Mouse (Mus musculus) adrenal gland, postnatal 36 days (tissue): ENCODE data around the gene Dph2. TPM values are rescaled to one million over a fixed set of nuclear protein-coding genes. Genes with fewer than 3 reads are reported as not detected.

ENCODE experiments used
- DNase-seq, 2 experiments: peaks; one replicate each; pipeline ENCODE4 v3.0.0; 2021; ENCODE audit warnings: mixed read lengths in 1 of 2
- total RNA-seq, 2 experiments: library from RNA; stranded (reverse); gene quantifications; 2 replicates each; pipeline ENCODE4 v1.2.3; 2021

The Dph2 gene
- total RNA-seq, 2 experiments from 2014 or later: 9.2 to 9.4 TPM

DNA sequence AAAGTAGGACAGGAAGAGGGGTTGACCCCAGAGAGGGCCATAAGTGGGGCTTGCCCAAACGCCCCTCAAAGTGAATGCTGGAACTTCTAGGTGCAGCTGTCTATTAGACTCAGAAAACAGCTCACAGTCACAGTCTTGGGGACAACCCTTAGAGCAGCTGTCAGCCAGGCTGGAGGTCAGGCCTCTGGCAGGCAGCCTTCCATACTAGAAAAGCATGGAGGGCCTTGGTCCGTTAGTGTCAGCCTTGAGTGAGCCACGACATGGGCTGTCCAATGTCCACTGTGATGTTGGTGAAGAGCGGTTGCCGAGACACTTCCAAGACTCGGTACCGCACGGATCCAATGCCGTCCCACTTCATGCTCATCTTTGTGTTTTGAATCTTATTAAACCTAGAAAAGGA lies 18.2 kb downstream of the Dph2 start:
- DNase-seq: peak in 1 of 2 experiments; percentile 61

DNA sequence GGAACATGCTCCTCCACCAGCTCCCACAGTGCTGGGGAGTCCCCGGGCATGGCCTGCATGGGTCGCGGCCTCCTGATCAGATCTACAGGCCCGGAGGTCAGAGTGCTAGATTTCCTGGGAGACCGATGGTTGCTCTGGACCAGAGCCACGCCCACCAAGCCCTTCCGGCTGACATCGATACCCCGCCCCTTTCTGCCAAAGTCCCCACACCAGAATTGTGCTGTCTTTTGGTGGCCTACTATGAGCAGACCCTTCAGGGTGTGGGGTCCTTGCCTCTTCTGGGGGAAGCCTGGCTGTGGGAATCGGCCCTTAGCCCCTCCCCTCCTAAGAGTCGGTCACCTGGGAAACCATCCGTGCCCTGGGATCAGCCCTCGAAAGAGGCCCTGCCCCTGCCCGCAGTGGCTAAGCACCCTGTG lies 19.4 kb downstream of the Dph2 start, which contains the start of gene Ccdc24:
TSS of gene Ccdc24 (minus strand) at position 87 of the 416 bp plus-strand sequence.
- DNase-seq: peak in 1 of 2 experiments; percentile 25

DNA sequence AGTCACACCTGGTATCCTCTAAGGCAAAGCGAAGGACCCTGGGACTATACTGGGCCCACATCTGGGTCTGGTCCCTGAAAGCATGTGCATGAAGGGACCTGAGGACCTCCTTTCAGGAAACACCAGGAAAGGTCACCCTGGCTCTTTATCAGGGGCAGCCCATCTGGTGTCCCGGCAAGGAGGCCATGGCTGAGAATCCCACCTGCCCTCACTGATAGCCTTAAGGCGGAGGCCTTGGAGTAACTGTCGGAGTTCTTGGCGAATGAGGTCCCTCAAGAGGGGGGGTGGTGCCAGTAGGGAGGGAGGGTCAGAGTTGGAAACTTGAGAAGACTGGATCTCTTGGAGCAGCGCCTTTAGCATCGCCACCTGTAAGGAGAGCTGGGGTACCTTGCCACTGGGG lies 20.0 kb downstream of the Dph2 start:
- DNase-seq: no peak

DNA sequence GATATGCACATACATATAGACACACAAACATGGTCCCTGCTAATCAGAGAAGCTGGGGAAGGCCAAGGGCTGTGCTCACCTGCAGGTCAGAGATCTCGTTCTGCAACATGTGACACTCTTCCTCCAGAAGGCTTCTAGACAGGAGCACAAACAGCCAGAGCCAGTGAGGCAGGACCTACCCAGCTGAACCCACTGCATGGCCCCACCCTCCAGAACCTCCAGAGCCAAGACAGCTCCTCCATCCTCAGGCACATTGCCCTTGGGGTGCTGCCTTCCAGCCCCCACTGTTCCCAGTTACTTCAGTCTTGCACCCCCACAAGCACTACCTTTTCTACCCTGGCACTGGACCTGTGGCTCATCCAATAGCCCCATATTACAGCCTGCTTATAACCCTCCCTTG lies 21.4 kb downstream of the Dph2 start:
- no peak for DNase-seq

DNA sequence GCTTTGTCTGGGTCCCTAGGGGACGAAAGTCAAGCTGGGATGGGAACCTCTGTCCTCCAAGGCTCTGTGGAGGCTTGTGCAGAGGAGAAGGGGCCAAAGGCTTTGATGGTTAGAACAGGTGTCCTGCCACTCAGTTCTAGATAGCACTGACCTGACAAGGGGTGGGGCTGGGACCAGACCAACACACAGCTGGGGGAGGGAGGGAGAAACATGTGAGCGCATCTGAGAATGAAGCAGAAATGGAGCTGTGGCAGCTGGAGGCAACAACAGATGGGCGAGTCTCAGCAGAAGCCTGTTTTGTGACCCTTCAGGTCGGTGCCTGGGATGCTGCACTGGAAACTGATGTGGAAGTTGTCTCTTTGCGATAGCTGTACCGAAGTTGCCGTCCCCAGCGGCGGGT lies 22.5 kb downstream of the Dph2 start:
- no peak for DNase-seq

DNA sequence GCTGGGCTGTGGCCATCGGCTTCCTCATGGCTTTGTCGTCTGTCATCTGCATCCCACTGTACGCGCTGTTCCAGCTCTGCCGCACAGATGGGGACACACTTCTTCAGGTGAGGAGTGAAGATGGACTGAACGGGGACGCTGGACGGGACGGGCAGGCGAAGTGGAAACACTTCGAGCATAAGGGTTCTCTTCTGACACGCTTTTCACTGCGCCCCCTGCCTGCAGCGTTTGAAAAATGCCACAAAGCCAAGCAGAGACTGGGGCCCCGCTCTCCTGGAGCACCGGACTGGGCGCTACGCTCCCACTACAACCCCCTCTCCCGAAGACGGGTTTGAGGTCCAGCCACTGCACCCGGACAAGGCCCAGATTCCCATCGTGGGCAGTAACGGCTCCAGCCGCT lies 24.0 kb downstream of the Dph2 start:
- peak; percentile 70 to 77 for DNase-seq

DNA sequence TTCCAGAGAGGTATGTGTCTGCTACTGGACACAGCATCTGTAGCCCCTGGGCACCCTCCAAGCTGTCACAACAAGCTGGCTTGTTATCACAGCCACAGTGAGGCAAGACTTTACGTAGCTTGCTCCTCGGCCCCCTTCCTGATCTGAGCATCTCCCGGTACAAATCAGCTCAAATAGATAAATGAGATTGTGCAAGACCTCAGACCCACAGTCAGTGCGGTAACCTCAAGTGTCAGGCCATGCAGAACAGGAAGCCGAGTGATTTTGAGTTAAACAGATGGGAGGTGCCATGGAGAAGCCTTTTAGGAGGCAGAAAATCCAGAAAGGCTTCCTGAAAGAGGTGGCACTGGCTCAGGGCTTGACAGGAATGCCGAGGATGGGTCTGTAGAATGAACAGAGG lies 24.8 kb downstream of the Dph2 start:
- DNase-seq: no peak

DNA sequence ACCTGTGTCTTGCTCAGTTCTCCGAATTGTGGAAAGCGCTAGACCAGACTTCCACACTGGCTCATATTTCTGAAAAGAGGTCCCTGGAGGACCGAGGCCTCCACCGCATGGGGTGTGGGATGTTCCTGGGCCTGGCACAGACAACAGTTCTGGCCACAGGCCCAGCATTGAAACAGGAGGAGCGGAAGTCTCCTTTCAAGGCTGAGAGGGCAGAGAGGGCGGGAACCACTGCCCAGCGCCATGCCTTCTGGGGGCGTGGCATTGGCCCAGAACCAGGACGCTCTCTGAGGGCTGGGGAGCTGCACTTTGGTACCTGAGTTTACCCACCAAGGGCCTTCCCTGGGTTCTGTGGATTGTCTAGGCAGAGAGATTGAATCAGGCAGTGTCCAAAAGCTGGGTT lies 25.7 kb downstream of the Dph2 start:
- peak; percentile 92 to 93 for DNase-seq

DNA sequence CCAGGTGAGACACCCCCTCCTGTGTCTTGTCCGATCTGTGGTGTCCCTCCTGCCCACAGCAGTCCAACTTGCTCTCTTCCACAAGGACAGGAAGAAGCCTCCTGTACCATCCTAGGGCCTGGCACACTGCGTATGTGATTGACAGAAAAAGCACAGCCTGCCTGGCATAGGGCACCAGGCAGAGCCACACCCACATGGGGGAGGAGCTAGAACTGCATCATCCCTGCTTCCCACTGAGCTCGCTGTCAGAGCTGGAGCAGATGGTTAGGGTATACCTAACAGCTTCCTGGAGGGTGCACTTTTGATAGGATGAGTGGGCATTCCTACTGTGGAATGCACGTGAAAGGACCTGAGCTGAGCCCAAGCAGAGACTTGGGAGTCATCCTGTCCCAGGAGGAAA lies 29.0 kb downstream of the Dph2 start:
- DNase-seq: peak; percentile 56 to 74

DNA sequence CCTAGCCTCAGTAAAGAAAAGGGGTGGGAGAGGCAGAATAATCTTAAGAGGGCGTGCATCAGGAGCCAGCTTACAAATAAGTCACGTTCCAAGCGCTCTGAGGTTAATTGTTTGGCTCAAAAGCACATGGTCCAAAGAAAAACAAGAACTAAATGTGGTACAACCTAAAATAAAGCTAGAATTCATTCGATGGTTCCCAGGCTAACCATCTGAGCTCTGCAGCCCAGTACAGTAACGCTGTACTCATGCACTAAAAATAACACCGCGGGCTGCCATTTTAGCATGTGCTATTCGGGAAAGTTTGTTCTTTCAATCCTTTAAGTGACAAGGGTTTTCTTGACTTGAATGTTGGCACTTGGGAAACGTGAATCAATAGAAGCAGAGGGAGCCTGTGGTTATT lies 31.3 kb downstream of the Dph2 start:
- no peak for DNase-seq

DNA sequence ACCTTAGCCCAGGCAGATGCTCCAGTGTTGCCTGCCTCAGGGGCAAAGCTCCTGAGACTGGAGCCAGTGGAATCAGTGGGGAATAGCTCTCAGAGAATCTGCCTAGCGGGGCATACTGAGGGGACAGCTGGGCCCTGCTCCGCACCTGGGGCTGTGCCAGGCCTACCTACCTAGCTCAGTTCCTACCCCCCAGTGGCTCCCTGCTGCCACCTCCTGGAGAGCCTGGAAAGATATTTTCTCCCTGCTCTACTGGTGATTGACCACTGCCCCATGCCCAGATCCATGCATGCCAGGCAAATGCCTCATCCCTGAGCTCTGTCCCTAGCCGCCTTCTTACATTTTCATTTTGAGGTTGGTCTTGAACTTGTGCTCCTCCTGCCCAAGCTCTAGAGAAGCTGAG lies 33.0 kb downstream of the Dph2 start:
- DNase-seq: peak; percentile 71 to 90

DNA sequence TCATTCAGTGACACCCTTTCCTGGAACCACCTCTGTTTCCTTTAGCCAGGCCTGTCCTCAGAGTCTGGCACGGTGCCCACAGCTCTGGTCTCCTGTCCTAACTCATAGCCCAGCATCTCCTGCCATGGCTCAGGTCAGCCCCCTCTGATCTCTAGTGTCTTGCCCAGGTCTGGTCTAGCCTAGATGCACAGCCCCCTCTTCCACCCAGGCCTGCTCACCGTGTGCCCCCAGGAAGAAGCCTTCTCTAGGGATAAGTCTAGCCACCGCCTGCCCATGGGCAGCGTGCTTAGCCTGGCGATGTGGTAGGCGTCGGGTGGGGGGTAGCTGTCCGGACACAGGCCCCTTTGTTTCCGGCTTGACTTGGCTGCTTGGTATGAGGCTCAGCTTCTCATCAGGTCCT lies 36.7 kb downstream of the Dph2 start:
- DNase-seq: peak in 1 of 2 experiments; percentile 36

DNA sequence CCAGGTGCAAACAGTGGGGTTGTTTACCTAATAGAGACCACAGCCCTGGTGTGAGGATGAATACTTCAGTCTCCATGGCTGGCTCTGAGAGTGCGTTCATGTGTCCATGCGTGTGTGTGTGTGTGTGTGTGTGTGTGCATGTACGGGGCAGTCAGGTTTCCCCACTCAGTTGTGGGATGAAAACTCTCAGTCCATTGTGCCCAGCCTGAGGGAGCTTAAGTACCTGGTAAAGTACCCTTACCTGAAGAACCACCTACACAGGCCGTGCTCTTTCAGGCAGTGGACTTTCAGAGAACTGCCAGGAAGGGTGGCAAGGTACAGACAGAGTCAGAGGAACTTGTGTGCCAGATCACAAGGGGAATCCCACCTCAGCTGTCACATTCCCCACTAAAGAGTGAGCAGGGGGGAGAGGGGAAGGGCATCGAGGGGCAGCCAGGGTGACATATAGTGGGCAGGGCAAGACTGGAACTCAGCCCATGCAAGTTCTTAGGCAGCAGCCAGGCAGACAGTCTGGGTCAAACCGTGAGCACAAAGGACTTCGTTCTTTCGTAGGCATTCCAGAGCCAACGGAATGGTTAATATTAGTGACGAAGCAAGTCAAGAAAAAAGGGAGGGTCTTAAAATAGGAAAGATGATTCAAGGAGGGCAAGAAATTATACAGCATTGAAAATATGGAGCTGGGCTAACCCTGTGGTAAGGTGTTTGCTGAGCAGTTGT lies 39.5 kb downstream of the Dph2 start:
- no peak for DNase-seq

DNA sequence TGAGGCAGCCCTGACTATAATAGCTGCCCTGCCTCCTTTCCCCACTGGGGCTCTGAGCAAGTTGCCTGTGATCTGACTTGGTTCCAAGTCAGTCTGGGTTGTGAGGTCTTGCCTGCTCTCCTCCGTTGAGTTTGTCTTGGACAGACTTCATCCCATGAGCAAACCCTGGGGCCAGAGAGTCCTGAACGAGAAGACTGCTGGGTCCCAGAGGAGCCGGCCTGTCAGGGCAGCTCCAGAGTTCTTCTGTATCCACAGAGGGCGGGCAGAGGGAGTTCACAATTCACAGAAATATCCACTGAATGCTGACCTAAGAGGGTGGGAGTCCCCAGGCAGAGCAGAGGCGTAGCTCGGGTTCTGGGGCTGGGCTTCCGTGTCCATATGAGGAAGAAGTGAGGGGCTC lies 41.0 kb downstream of the Dph2 start:
- peak in 1 of 2 experiments; percentile 35 for DNase-seq

DNA sequence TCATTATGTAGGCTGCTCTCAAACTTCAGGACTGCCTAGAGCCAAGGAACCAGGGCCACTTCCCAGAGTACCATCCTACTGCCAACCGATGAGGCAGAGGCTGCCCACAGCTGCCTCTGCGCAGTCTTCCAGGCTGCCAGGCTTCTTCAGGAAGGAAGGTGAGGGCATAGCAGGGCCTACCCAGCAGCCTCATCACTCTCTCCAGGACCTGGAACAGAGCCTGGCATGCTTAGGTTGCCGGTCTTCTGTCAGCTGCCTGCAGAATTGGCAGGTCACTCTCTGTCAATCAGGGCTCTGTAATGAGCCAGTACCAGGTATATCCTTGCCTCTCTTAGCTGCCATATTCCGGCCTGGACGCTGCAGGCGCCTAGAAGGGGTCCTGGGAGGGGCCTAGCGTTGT lies 41.7 kb downstream of the Dph2 start:
- DNase-seq: no peak

DNA sequence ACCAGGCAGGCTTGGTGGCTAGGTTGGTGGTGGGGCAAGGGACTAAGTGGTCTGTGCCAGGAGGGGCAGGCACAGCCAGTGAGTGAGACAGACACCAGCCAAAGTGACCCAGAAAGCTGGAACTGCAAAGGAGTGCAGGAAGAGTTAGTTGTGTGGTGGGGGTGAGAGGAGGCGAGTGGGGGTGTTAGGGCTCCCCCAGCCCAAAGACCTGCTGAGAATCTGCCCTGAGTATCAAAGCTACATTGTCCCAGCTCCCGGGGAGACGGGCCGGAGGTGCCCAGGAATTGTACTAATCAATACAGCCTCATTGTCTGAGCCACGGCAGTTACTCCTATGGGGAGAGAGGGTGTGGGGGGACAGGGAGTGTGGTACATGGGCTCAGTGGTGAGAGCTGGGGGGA lies 42.3 kb downstream of the Dph2 start:
- DNase-seq: no peak

DNA sequence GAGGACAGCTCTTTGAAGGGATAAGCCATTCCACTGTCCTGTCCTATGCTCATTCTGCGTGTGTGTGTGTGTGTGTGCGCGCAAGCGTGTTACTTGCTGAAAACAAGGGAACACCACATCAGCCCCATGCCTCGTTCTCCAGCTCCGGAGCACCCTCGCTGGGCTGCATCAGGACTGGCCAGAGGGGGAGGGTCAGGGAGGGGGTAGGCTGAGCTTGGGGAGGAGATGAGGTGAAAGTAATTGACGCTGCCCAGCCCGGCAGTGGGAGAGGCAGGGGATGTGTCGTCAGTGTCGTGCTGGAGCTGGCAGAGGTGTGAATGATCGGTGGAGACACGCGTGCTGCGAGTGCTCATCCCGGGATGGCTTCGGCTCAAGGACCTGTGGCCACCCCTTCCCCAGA lies 42.8 kb downstream of the Dph2 start:
- no peak for DNase-seq

DNA sequence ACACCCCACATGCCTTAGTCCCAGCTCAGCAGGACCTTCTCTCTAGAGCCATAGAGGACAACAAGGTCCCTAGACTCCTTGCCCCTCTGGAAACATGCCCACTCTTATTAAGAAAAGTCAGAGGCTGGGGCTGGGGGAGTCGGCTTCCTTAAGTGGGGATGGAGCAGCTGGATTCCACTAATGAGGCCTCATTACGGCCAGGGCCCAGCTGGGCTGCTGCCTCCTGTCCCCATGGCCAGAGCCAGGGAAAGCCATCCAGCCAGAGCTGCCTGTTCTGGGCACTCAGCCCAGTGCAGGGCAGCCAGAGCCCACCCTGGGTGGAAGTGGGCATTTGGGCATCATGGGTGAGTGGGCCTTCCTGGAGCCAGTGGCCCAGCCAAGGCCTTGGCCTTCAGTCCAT lies 44.8 kb downstream of the Dph2 start:
- DNase-seq: no peak

DNA sequence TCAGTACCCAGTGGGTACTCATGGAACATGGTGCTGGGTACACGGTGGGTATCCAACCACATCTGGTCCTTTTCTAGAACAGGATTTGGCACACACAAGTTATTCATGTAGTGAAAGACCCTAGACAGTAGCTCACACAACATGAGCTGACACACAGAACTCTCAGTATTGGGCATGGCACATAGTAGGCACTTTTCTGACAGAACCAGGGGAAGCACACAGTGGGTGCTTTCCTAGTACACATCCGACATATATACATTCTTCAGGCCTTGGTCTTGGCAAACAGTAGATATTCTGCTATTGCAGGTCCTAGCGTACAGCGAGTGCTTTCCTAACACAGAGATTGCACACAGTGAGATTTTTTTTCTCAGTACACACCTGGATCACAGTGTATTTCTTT lies 45.6 kb downstream of the Dph2 start:
- no peak for DNase-seq

DNA sequence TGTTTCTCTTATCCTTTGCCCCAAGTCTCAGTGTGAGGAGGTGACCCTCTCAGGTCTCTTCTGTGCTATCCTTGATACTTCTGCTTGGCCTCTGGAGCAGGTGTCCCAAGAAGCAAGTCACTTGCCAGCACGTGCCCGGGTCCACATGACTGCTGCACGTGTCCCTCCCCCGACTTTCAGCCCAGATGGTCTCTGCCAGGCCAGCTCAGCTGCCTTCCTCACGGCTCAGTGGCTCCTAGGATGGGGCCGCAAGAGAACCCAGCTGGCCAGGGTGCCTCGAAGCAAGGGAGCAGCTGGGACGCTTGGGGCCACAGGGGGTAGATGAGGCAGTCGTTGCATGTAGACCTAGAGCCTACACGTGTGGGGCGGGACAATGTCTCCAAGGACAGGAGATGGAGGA lies 46.5 kb downstream of the Dph2 start:
- no peak for DNase-seq

DNA sequence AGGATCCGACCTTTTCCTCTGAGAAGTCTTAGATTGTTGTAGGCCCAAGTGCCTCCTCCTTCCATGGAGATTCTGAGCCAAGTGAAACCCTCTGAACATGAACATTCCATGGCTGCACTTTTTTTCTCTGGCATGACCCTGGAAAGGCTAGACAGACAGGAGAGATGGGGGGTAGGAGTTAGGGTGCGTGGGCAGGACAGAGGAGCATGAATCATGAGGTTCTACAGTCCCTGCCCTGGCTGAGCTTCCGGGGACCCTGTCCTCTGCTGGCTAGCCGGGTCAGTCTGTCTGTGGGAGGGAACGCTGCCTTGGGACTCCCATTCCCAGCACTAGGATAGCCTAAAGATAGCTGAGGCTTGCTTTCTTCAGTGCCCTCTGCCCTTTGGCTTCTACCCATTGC lies 47.4 kb downstream of the Dph2 start:
- peak; percentile 27 to 58 for DNase-seq

DNA sequence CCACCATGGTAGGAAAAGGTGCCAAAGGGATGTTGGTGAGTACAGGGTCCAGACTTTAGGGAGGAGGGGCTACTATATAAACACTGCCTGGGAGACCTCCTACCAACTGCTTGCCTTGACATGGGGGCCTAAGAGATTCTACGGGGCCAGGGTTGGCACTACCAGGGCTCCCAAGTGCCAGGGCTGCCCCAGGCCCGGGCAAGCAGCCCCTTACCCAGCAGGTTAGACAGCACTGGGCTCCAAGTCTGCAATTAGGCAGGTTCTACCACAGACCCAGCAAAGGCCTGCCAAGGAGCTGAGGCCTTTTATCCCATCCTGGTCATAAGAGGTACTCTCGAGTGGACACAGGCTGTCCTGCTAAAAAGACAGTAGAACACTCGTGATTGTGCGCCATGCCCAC lies 48.7 kb downstream of the Dph2 start:
- no peak for DNase-seq

DNA sequence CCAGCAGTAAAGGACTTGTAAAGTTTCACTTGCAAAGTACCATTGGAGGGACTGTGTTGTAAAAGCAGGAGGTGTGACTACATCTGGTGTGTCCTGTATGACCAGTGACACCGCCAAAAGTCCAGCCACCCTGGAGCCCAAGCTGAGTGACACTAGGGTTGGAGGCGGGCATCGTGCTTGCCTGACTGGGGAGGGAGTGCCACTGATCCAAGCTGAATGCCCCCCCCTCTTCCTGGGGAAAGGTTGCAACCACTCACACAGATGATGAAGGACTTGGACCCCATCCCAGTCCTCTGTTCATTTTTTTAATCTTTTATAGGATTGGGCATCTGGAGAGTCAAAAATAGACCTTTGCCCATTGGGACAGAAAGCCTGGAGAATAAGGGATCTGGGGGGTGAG lies 50.3 kb downstream of the Dph2 start:
- no peak for DNase-seq

DNA sequence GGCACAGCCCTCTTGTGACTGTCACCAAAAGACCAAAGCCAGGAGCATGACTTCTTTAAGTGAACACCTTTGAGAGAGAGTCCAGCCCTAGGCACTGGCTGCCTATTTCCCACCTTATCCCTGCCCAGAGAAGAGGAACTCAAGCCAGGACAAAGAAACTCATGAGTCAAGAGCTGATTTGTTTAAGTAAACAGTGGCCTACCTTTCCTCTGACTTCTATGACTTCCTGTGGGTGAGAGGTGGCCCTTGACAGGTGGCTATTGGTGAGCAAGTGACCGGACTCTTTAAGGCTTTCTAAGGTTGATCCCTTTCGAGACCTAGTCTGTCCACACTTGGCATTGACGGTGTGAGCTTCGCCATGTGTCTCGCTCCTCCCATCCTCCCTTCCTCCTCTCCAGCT lies 51.0 kb downstream of the Dph2 start:
- DNase-seq: no peak

DNA sequence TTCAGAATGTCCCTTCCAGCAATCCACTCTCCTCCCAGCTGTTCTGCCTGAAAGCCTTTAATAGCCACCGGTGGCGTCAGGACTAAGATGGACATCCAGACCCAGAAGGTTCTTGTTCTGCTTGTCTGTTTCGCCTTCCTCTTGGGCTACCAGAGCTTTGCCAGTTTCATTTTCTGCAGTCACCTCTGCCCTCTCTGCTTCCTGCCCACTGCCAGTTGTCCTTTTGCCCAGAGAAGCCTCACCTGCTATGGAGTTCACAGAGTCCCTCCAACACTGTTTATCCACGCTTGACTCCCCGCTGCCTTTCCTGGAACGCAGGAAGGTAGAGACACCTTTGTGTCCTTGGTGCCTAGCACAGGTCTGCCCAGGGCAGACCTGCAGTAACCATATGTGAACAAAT lies 52.5 kb downstream of the Dph2 start:
- DNase-seq: no peak
